Mouse (Mus musculus) intestine, embryonic 15.5 days (tissue): Measurements from ENCODE around the gene Pip4k2a. TPM values are rescaled to one million over a fixed set of nuclear protein-coding genes. Genes with fewer than 3 reads are reported as not detected.

Experiments used
- ATAC-seq: fragments of 200-750 bp; cut with Nextera tagmentation; 2 replicates; pipeline ENCODE4 v1.8.0; 2017; ENCODE audit warnings: moderate TSS enrichment, moderate library complexity
- H3K27ac ChIP-seq: fragments of 300-500 bp; sonication (generic); 2 replicates; pipeline ENCODE4 v1.5.1; 2015; ENCODE audit warnings: mild to moderate bottlenecking, inconsistent platforms
- H3K27me3 ChIP-seq: fragments of 300-500 bp; sonication (generic); replicated peaks from 2 replicates; pipeline ENCODE4 v1.6.1; 2015; ENCODE audit warnings: inconsistent platforms
- H3K36me3 ChIP-seq: fragments of 300-500 bp; sonication (generic); 2 replicates; pipeline ENCODE4 v1.6.1; 2015; ENCODE audit warnings: inconsistent platforms
- H3K4me1 ChIP-seq: fragments of 300-500 bp; sonication (generic); replicated peaks from 2 replicates; pipeline ENCODE4 v1.6.1; 2015; ENCODE audit warnings: inconsistent platforms
- H3K4me2 ChIP-seq: fragments of 300-500 bp; sonication (generic); replicated peaks from 2 replicates; pipeline ENCODE4 v1.6.1; 2015; ENCODE audit warnings: mild to moderate bottlenecking, inconsistent platforms
- H3K4me3 ChIP-seq: fragments of 300-500 bp; sonication (generic); replicated peaks from 2 replicates; pipeline ENCODE4 v1.5.1; 2015; ENCODE audit warnings: inconsistent platforms
- H3K9ac ChIP-seq: fragments of 300-500 bp; sonication (generic); 2 replicates; pipeline ENCODE4 v1.6.1; 2015; ENCODE audit warnings: inconsistent platforms
- H3K9me3 ChIP-seq: fragments of 300-500 bp; sonication (generic); 2 replicates; pipeline ENCODE4 v1.6.1; 2016; ENCODE audit warnings: inconsistent platforms
- WGBS: fragments of 180-500 bp; shearing (Covaris S2); methylation state at CpG from one replicate; pipeline ENCODE4 v1.1.7; 2015; 5-methylcytosine and 5-hydroxymethylcytosine counted together
- polyA plus RNA-seq: library from polyadenylated mRNA; unstranded; fragments of >200 nt; fragmentation: Nextera tagmentation; extraction: Ambion mirVana; gene quantifications from 2 replicates; pipeline ENCODE4 v1.2.1, GENCODE M21; 2015

Gene Pip4k2a
- polyA plus RNA-seq, 1 experiment from 2014 or later: 8.9 TPM

- H3K27me3 ChIP-seq: no peaks in the 10 kb centered on the region
- WGBS: under 1% methylated on average over 46 of the region's 46 CpGs
- peak overlapping the region; percentile 80 for H3K9ac ChIP-seq
- ATAC-seq: peak; percentile 78
- peak overlapping the region; percentile 83 for H3K4me3 ChIP-seq
- H3K4me2 ChIP-seq: peak overlapping the region; percentile 92
- 0 out of 2 replicates have a peak, but pooled peaks cover 8% of the 10 kb centered on the region for H3K4me1 ChIP-seq
- peak overlapping the region; percentile 95 for H3K27ac ChIP-seq
- no peaks in the 10 kb centered on the region for H3K9me3 ChIP-seq
- no peaks in the 10 kb centered on the region for H3K36me3 ChIP-seq
Observed at GRCm38 (mm10) chr2:18997387-18997971, 447 bp downstream of the Pip4k2a start.

GRCm38 (mm10) chr2:18996451-18997211 is 1.3 kb downstream of the Pip4k2a start:
- H3K4me3 ChIP-seq: peak overlapping the region; percentile 83
- H3K36me3 ChIP-seq: no peaks in the 10 kb centered on the region
- H3K27ac ChIP-seq: 0 out of 2 replicates have a peak overlapping the region, but pooled peaks have one; percentile 95
- H3K4me2 ChIP-seq: peak overlapping the region; percentile 92
- no peaks in the 10 kb centered on the region for H3K9me3 ChIP-seq
- H3K4me1 ChIP-seq: 0 out of 2 replicates have a peak, but pooled peaks cover 8% of the 10 kb centered on the region
- H3K27me3 ChIP-seq: no peaks in the 10 kb centered on the region
- peak overlapping the region; percentile 80 for H3K9ac ChIP-seq
- no peak for ATAC-seq
- WGBS: under 1% methylated on average over 25 of the region's 25 CpGs

GRCm38 (mm10) chr2:18992512-18993510 is 5.1 kb downstream of the Pip4k2a start:
- 70% methylated on average over 7 of the region's 7 CpGs for WGBS
- Histone ChIP-seq H3K9me3 (no peaks in the 10 kb centered on the region), H3K36me3 (no peaks in the 10 kb centered on the region), H3K27ac (no peak overlapping the region), H3K4me2 (no peak overlapping the region), H3K27me3 (no peaks in the 10 kb centered on the region), H3K9ac (no peak overlapping the region), H3K4me3 (no peak overlapping the region), H3K4me1 (0 out of 2 replicates have a peak, but pooled peaks cover 8% of the 10 kb centered on the region)
- peak; percentile 82 for ATAC-seq

- no peak overlapping the region for H3K9ac ChIP-seq
- no peak overlapping the region for H3K27ac ChIP-seq
- no peaks in the 10 kb centered on the region for H3K27me3 ChIP-seq
- no peak overlapping the region for H3K4me2 ChIP-seq
- H3K36me3 ChIP-seq: no peaks in the 10 kb centered on the region
- no peaks in the 10 kb centered on the region for H3K9me3 ChIP-seq
- no peaks in the 10 kb centered on the region for H3K4me1 ChIP-seq
- ATAC-seq: no peak
- no peak overlapping the region for H3K4me3 ChIP-seq
- 88% methylated on average over 3 of the region's 3 CpGs for WGBS
Observed at GRCm38 (mm10) chr2:18988885-18989284, 9.0 kb downstream of the Pip4k2a start.

- WGBS: 77% methylated on average over 3 of the region's 3 CpGs
- no peak overlapping the region for H3K4me3 ChIP-seq
- no peaks in the 10 kb centered on the region for H3K9me3 ChIP-seq
- H3K9ac ChIP-seq: no peak overlapping the region
- H3K4me1 ChIP-seq: no peaks in the 10 kb centered on the region
- no peak overlapping the region for H3K4me2 ChIP-seq
- ATAC-seq: no peak
- no peaks in the 10 kb centered on the region for H3K27me3 ChIP-seq
- H3K36me3 ChIP-seq: no peaks in the 10 kb centered on the region
- H3K27ac ChIP-seq: no peak overlapping the region
Observed at GRCm38 (mm10) chr2:18985506-18985905, 12.4 kb downstream of the Pip4k2a start.

- Histone ChIP-seq H3K4me1 (no peaks in the 10 kb centered on the region), H3K36me3 (no peaks in the 10 kb centered on the region), H3K9ac (no peak overlapping the region), H3K27ac (no peak overlapping the region), H3K9me3 (no peaks in the 10 kb centered on the region), H3K4me3 (no peak overlapping the region), H3K4me2 (no peak overlapping the region), H3K27me3 (no peaks in the 10 kb centered on the region)
- WGBS: 93% methylated on average over 15 of the region's 15 CpGs
- ATAC-seq: no peak
Observed at GRCm38 (mm10) chr2:18984095-18984847, 13.7 kb downstream of the Pip4k2a start.

- Histone ChIP-seq H3K27me3 (no peaks in the 10 kb centered on the region), H3K9ac (no peak overlapping the region), H3K4me3 (no peak overlapping the region), H3K36me3 (no peaks in the 10 kb centered on the region), H3K9me3 (no peaks in the 10 kb centered on the region), H3K27ac (no peak overlapping the region), H3K4me1 (no peaks in the 10 kb centered on the region), H3K4me2 (no peak overlapping the region)
- ATAC-seq: no peak
Observed at GRCm38 (mm10) chr2:18983546-18983945, 14.4 kb downstream of the Pip4k2a start.

GRCm38 (mm10) chr2:18982581-18982980 is 15.3 kb downstream of the Pip4k2a start:
- no peaks in the 10 kb centered on the region for H3K36me3 ChIP-seq
- no peak for ATAC-seq
- H3K4me2 ChIP-seq: no peak overlapping the region
- no peak overlapping the region for H3K9ac ChIP-seq
- WGBS: 76% methylated on average over 6 of the region's 6 CpGs
- no peak overlapping the region for H3K27ac ChIP-seq
- no peaks in the 10 kb centered on the region for H3K4me1 ChIP-seq
- no peaks in the 10 kb centered on the region for H3K27me3 ChIP-seq
- H3K4me3 ChIP-seq: no peak overlapping the region
- no peaks in the 10 kb centered on the region for H3K9me3 ChIP-seq

GRCm38 (mm10) chr2:18979675-18980074 is 18.3 kb downstream of the Pip4k2a start:
- no peak for ATAC-seq
- H3K27me3 ChIP-seq: no peaks in the 10 kb centered on the region
- H3K4me2 ChIP-seq: no peak overlapping the region
- no peaks in the 10 kb centered on the region for H3K9me3 ChIP-seq
- H3K4me1 ChIP-seq: no peaks in the 10 kb centered on the region
- WGBS: 78% methylated on average over 7 of the region's 7 CpGs
- no peak overlapping the region for H3K27ac ChIP-seq
- no peak overlapping the region for H3K4me3 ChIP-seq
- H3K36me3 ChIP-seq: no peaks in the 10 kb centered on the region
- H3K9ac ChIP-seq: no peak overlapping the region

GRCm38 (mm10) chr2:18979046-18979445 is 18.9 kb downstream of the Pip4k2a start:
- WGBS: 82% methylated on average over 4 of the region's 4 CpGs
- no peak for ATAC-seq
- no peak overlapping the region for H3K9ac ChIP-seq

GRCm38 (mm10) chr2:18977201-18977805 is 20.6 kb downstream of the Pip4k2a start:
- 80% methylated on average over 10 of the region's 10 CpGs for WGBS

More at GRCm38 (mm10) chr2:18979046-18979445, 18.9 kb downstream of the Pip4k2a start:
- H3K4me3 ChIP-seq: no peak overlapping the region
- no peaks in the 10 kb centered on the region for H3K36me3 ChIP-seq
- no peak overlapping the region for H3K4me2 ChIP-seq
- H3K27ac ChIP-seq: no peak overlapping the region
- H3K9me3 ChIP-seq: no peaks in the 10 kb centered on the region
- H3K27me3 ChIP-seq: no peaks in the 10 kb centered on the region
- no peaks in the 10 kb centered on the region for H3K4me1 ChIP-seq

More at GRCm38 (mm10) chr2:18977201-18977805, 20.6 kb downstream of the Pip4k2a start:
- Histone ChIP-seq H3K4me1 (no peaks in the 10 kb centered on the region), H3K9me3 (no peaks in the 10 kb centered on the region; the same call in 1 of the 2 replicates), H3K9ac (no peak overlapping the region), H3K36me3 (no peaks in the 10 kb centered on the region), H3K27ac (no peak overlapping the region), H3K27me3 (no peaks in the 10 kb centered on the region), H3K4me2 (no peak overlapping the region), H3K4me3 (no peak overlapping the region)
- ATAC-seq: no peak
